Mouse (Mus musculus) heart, postnatal 0 days (tissue): Measurements from ENCODE around the gene Eid2b. TPM values are rescaled to one million over a fixed set of nuclear protein-coding genes. Genes with fewer than 3 reads are reported as not detected.
A peak's percentile ranks its signal among the peaks of the same experiment; 100 is the strongest.

Source experiments
- ATAC-seq: fragments of 200-750 bp; cut with Nextera tagmentation; 2 replicates; pipeline ENCODE4 v1.8.0; 2017; ENCODE audit warnings: low read depth, moderate number of reproducible peaks, moderate library complexity; ENCODE audit not compliant: insufficient read depth
- DNase-seq: peaks from one replicate; pipeline ENCODE4 v3.0.0-alpha.2; 2016; ENCODE audit warnings: low spot score
- H3K27ac ChIP-seq: fragments of 300-500 bp; sonication (generic); 2 replicates; pipeline ENCODE4 v1.5.1; 2014; ENCODE audit warnings: low read depth, mild to moderate bottlenecking
- H3K27me3 ChIP-seq: fragments of 300-500 bp; sonication (generic); 2 replicates; pipeline ENCODE4 v1.6.1; 2014; ENCODE audit warnings: low read length, mixed read lengths; ENCODE audit not compliant: control insufficient read depth, insufficient read depth
- H3K36me3 ChIP-seq: fragments of 300-500 bp; sonication (generic); replicated peaks from 2 replicates; pipeline ENCODE4 v1.6.1; 2014; ENCODE audit warnings: low read length, mixed read lengths; ENCODE audit not compliant: control insufficient read depth, insufficient read depth
- H3K4me1 ChIP-seq: fragments of 300-500 bp; sonication (generic); 2 replicates; pipeline ENCODE4 v1.6.1; 2014; ENCODE audit warnings: antibody characterized with exemption; ENCODE audit not compliant: control insufficient read depth, insufficient read depth
- H3K4me2 ChIP-seq: fragments of 300-500 bp; sonication (generic); 2 replicates; pipeline ENCODE4 v1.6.1; 2014; ENCODE audit warnings: low read depth, mild to moderate bottlenecking, low read length, moderate library complexity
- H3K4me3 ChIP-seq: fragments of 300-500 bp; sonication (generic); 2 replicates; pipeline ENCODE4 v1.5.1; 2014; ENCODE audit warnings: low read depth, low read length
- H3K9ac ChIP-seq: fragments of 300-500 bp; sonication (generic); replicated peaks from 2 replicates; pipeline ENCODE4 v1.6.1; 2014; ENCODE audit warnings: low read depth, low read length, mixed read lengths
- H3K9me3 ChIP-seq: fragments of 300-500 bp; sonication (generic); replicated peaks from 2 replicates; pipeline ENCODE4 v1.6.1; 2016; ENCODE audit warnings: low read length; ENCODE audit not compliant: control insufficient read depth
- CTCF ChIP-seq: IDR thresholded peaks from 2 replicates; pipeline ENCODE4 v1.5.1; 2016; ENCODE audit warnings: antibody characterized with exemption, control low read depth, low read depth
- EP300 ChIP-seq: IDR thresholded peaks from 2 replicates; pipeline ENCODE4 v1.6.1; 2016; ENCODE audit warnings: antibody characterized with exemption, low read depth
- WGBS: fragments of 180-500 bp; shearing (Covaris S2); extraction: QIAGEN DNeasy Blood & Tissue Kit; methylation state at CpG from one replicate; pipeline ENCODE4 v1.1.7; 2014; 5-methylcytosine and 5-hydroxymethylcytosine counted together
- polyA plus RNA-seq: library from polyadenylated mRNA; unstranded; fragments of >200 nt; fragmentation: Nextera tagmentation; extraction: Ambion mirVana; gene quantifications from 2 replicates; pipeline ENCODE4 v1.2.1, GENCODE M21; 2015
- total RNA-seq: library from RNA; depleted of rRNA; stranded (reverse); fragments of >200 nt; gene quantifications from 2 replicates; pipeline ENCODE4 v1.2.3, GENCODE M21; 2014; ENCODE audit warnings: low replicate concordance

The Eid2b gene
- total and polyA plus RNA-seq, 2 experiments from 2014 or later: 9.1 to 13.0 TPM

GRCm38 (mm10) chr7:28268576-28268975 is 9.0 kb upstream of the Eid2b start:
- DNase-seq: peak; percentile 7
- Histone ChIP-seq H3K4me1 (peaks cover 6% of the 10 kb centered on the region; the same call in 1 of the 2 replicates), H3K4me3 (peak overlapping the region; percentile 90), H3K27me3 (no peaks in the 10 kb centered on the region), H3K9me3 (no peaks in the 10 kb centered on the region), H3K4me2 (peak overlapping the region; percentile 92), H3K36me3 (0 out of 2 replicates have a peak, but pooled peaks cover 4% of the 10 kb centered on the region), H3K27ac (peak overlapping the region; percentile 88; the same call in 1 of the 2 replicates), H3K9ac (peak overlapping the region; percentile 95)
- no peak for TF ChIP-seq EP300
- no peak for TF ChIP-seq CTCF
- no peak for ATAC-seq
- 36% methylated on average over 16 of the region's 16 CpGs for WGBS

- H3K4me3 ChIP-seq: no peak overlapping the region
- H3K9me3 ChIP-seq: no peaks in the 10 kb centered on the region
- peaks cover 6% of the 10 kb centered on the region; the same call in 1 of the 2 replicates for H3K4me1 ChIP-seq
- no peak overlapping the region for H3K4me2 ChIP-seq
- WGBS: 90% methylated on average over 12 of the region's 12 CpGs
- ATAC-seq: no peak
- H3K27ac ChIP-seq: no peak overlapping the region
- no peaks in the 10 kb centered on the region for H3K27me3 ChIP-seq
- no peak for TF ChIP-seq EP300
- no peak for TF ChIP-seq CTCF
- H3K9ac ChIP-seq: no peak overlapping the region
- no peak for DNase-seq
- 0 out of 2 replicates have a peak, but pooled peaks cover 4% of the 10 kb centered on the region for H3K36me3 ChIP-seq
Measured at GRCm38 (mm10) chr7:28269355-28269754, 8.2 kb upstream of the Eid2b start.

DNA sequence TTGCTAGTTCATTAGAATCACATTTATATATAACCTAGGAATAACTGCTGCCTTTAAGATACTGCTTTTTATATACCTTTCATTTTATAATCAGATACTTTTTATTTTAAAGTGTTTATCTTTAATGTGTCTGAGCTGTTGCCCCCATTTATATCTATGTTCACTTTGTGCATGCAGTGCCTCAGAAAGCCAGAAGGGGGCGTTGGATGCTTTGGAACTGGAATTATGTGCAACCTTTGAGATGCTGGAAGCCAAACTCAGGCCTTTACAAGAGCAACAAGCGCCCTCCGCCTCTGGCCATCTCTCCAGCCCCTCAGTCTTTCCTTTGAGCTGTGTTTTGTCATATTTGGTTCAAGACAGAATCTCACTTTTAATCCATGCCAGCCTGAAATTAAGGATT is 5.8 kb upstream of the Eid2b start:
- WGBS: 78% methylated on average over 3 of the region's 3 CpGs
- H3K9me3 ChIP-seq: no peaks in the 10 kb centered on the region
- TF ChIP-seq CTCF (no peak), EP300 (no peak)
- no peak overlapping the region for H3K4me2 ChIP-seq
- H3K4me1 ChIP-seq: peaks cover 6% of the 10 kb centered on the region; the same call in 1 of the 2 replicates
- no peaks in the 10 kb centered on the region for H3K27me3 ChIP-seq
- H3K9ac ChIP-seq: no peak overlapping the region
- H3K4me3 ChIP-seq: no peak overlapping the region
- H3K36me3 ChIP-seq: 0 out of 2 replicates have a peak, but pooled peaks cover 4% of the 10 kb centered on the region
- no peak for ATAC-seq
- H3K27ac ChIP-seq: no peak overlapping the region
- DNase-seq: no peak

DNA sequence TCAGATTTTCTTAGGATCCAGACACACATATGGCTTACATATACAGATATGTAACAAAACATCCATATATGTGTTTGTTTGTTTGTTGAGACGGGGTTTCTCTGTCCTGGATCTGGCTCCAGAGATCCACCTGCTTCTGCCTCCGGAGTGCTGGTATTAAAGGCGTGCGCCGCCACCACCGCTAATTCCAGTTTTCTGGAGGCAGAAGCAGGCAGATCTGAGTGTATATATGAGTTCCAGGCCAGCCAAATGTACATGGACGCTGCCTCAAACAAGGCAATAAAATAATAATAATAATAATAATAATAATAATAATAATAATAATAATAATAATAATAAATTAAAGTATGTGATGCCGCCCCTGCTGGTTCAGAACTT is 313 bp upstream of the Eid2b start:
- Histone ChIP-seq H3K4me2 (no peak overlapping the region), H3K27me3 (no peaks in the 10 kb centered on the region), H3K27ac (no peak overlapping the region), H3K36me3 (no peaks in the 10 kb centered on the region), H3K4me1 (peaks cover 8% of the 10 kb centered on the region), H3K9ac (no peak overlapping the region), H3K9me3 (no peaks in the 10 kb centered on the region), H3K4me3 (no peak overlapping the region)
- ATAC-seq (no peak), DNase-seq (no peak)
- 55% methylated on average over 8 of the region's 8 CpGs for WGBS
- TF ChIP-seq CTCF (no peak), EP300 (no peak)

DNA sequence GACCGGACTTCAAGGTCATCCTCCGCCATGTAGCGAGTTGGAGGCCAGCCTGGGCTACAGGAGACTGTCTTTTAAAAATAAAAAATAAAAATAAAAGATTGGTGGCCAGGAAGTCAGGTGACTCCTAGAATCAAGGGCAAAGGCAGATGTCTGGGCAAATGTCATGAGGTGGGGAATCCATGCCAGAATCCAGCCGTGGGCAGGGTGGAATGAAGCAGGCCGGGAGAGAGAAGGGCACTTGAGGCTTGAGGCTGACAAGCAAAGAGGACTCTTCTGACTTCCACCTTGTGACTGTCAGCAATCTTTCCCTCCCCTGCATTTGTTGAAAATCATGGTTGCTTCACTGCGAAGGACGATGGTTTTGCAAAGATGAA is 727 bp downstream of the Eid2b start:
- Histone ChIP-seq H3K4me2 (peak overlapping the region; percentile 82), H3K9ac (peak overlapping the region; percentile 82), H3K4me3 (peak overlapping the region; percentile 70), H3K27me3 (no peaks in the 10 kb centered on the region), H3K9me3 (no peaks in the 10 kb centered on the region), H3K4me1 (peaks cover 8% of the 10 kb centered on the region), H3K36me3 (no peaks in the 10 kb centered on the region), H3K27ac (peak overlapping the region; percentile 74; the same call in 1 of the 2 replicates)
- DNase-seq: no peak
- TF ChIP-seq EP300: no peak
- no peak for TF ChIP-seq CTCF
- 73% methylated on average over 7 of the region's 7 CpGs for WGBS
- ATAC-seq: no peak

- Histone ChIP-seq H3K4me3 (no peak overlapping the region), H3K36me3 (no peaks in the 10 kb centered on the region), H3K4me2 (no peak overlapping the region), H3K9ac (no peak overlapping the region), H3K27me3 (no peaks in the 10 kb centered on the region), H3K4me1 (peaks cover 8% of the 10 kb centered on the region), H3K9me3 (no peaks in the 10 kb centered on the region), H3K27ac (no peak overlapping the region)
- WGBS: 69% methylated on average over 7 of the region's 7 CpGs
- TF ChIP-seq CTCF (no peak), EP300 (no peak)
- no peak for DNase-seq
- no peak for ATAC-seq
Measured at GRCm38 (mm10) chr7:28280630-28281029, 3.1 kb downstream of the Eid2b start.
